Mouse (Mus musculus) hindbrain, embryonic 12.5 days (tissue): ENCODE results near the gene Ankib1. TPM values are rescaled to one million over a fixed set of nuclear protein-coding genes. Genes with fewer than 3 reads are reported as not detected.
A peak's percentile ranks its signal among the peaks of the same experiment; 100 is the strongest.
"Not testable (repeated sequence)": the region's sequence is repeated elsewhere in the genome, so short reads cannot be mapped to it uniquely, and the experiment has no call there.

Experiments used
- ATAC-seq: fragments of 200-750 bp; cut with Nextera tagmentation; 2 replicates; pipeline ENCODE4 v1.8.0; 2017; ENCODE audit warnings: moderate TSS enrichment; ENCODE audit not compliant: low FRiP score
- H3K27ac ChIP-seq: fragments of 300-500 bp; sonication (generic); 2 replicates; pipeline ENCODE4 v1.5.1; 2016; ENCODE audit warnings: mild to moderate bottlenecking
- H3K27me3 ChIP-seq: fragments of 300-500 bp; sonication (generic); 2 replicates; pipeline ENCODE4 v1.6.1; 2016; ENCODE audit warnings: mild to moderate bottlenecking
- H3K36me3 ChIP-seq: fragments of 300-500 bp; sonication (generic); 2 replicates; pipeline ENCODE4 v1.6.1; 2016; ENCODE audit warnings: mild to moderate bottlenecking
- H3K4me1 ChIP-seq: fragments of 300-500 bp; sonication (generic); 2 replicates; pipeline ENCODE4 v1.6.1; 2016
- H3K4me2 ChIP-seq: fragments of 300-500 bp; sonication (generic); replicated peaks from 2 replicates; pipeline ENCODE4 v1.6.1; 2016; ENCODE audit warnings: mild to moderate bottlenecking
- H3K4me3 ChIP-seq: fragments of 300-500 bp; sonication (generic); 2 replicates; pipeline ENCODE4 v1.5.1; 2016; ENCODE audit warnings: mild to moderate bottlenecking
- H3K9ac ChIP-seq: fragments of 300-500 bp; sonication (generic); 2 replicates; pipeline ENCODE4 v1.6.1; 2016; ENCODE audit warnings: mild to moderate bottlenecking, moderate library complexity
- H3K9me3 ChIP-seq: fragments of 300-500 bp; sonication (generic); replicated peaks from 2 replicates; pipeline ENCODE4 v1.6.1; 2016; ENCODE audit warnings: mild to moderate bottlenecking
- WGBS: fragments of 180-500 bp; shearing (Covaris S2); methylation state at CpG from one replicate; pipeline ENCODE4 v1.1.7; 2016; 5-methylcytosine and 5-hydroxymethylcytosine counted together
- polyA plus RNA-seq: library from polyadenylated mRNA; unstranded; fragments of >200 nt; fragmentation: Nextera tagmentation; extraction: Ambion mirVana; gene quantifications from 2 replicates; pipeline ENCODE4 v1.2.1, GENCODE M21; 2016

The Ankib1 gene
- polyA plus RNA-seq, 1 experiment from 2014 or later, result 24.1 TPM

GRCm38 (mm10) chr5:3652903-3653575 lies 149.7 kb downstream of the Ankib1 start:
- H3K9ac ChIP-seq, H3K4me3 ChIP-seq, H3K4me1 ChIP-seq, H3K27me3 ChIP-seq, ATAC-seq, H3K36me3 ChIP-seq, H3K4me2 ChIP-seq, H3K27ac ChIP-seq, H3K9me3 ChIP-seq: not testable (repeated sequence)
- 93% methylated on average over 17 of the region's 25 CpGs for WGBS

- WGBS, result 87% methylated on average over 5 of the region's 5 CpGs
- Histone ChIP-seq H3K9me3 (no peaks in the 10 kb centered on the region), H3K27me3 (no peaks in the 10 kb centered on the region), H3K36me3 (no peaks in the 10 kb centered on the region), H3K9ac (no peak overlapping the region), H3K4me1 (peaks cover under 1% of the 10 kb centered on the region), H3K4me2 (no peak overlapping the region), H3K4me3 (no peak overlapping the region), H3K27ac (no peak overlapping the region)
- no peak for ATAC-seq
Measured at GRCm38 (mm10) chr5:3651621-3652020, 151.1 kb downstream of the Ankib1 start.

- Histone ChIP-seq H3K9me3 (no peaks in the 10 kb centered on the region), H3K27ac (no peak within 1 kb of the TSS), H3K4me2 (no peak within 1 kb of the TSS), H3K4me3 (no peak within 1 kb of the TSS), H3K36me3 (no peaks in the 10 kb centered on the region), H3K27me3 (no peaks in the 10 kb centered on the region), H3K4me1 (peaks cover 3% of the 10 kb centered on the region), H3K9ac (no peak within 1 kb of the TSS)
- ATAC-seq, result no peak
- 83% methylated on average over 6 of the region's 6 CpGs for WGBS
Measured at GRCm38 (mm10) chr5:3650881-3651280, 151.8 kb downstream of the Ankib1 start, which contains the start of gene Tmbim7. TSS of gene Tmbim7 (plus strand) at chr5:3651181.

GRCm38 (mm10) chr5:3648849-3649210 lies 153.9 kb downstream of the Ankib1 start:
- Histone ChIP-seq H3K27ac (no peak overlapping the region), H3K9me3 (no peaks in the 10 kb centered on the region), H3K27me3 (no peaks in the 10 kb centered on the region), H3K36me3 (peaks cover 9% of the 10 kb centered on the region; the same call in 1 of the 2 replicates), H3K4me3 (no peak overlapping the region), H3K4me2 (no peak overlapping the region), H3K9ac (no peak overlapping the region), H3K4me1 (peaks cover 3% of the 10 kb centered on the region)
- no peak for ATAC-seq
- WGBS, result 68% methylated on average over 4 of the region's 4 CpGs

GRCm38 (mm10) chr5:3648206-3648848 lies 154.4 kb downstream of the Ankib1 start:
- no peak overlapping the region for H3K9ac ChIP-seq
- H3K9me3 ChIP-seq, result no peaks in the 10 kb centered on the region
- no peaks in the 10 kb centered on the region for H3K27me3 ChIP-seq
- peak overlapping the region; percentile 97 for H3K4me3 ChIP-seq
- peaks cover 11% of the 10 kb centered on the region for H3K36me3 ChIP-seq
- H3K4me1 ChIP-seq, result peaks cover 3% of the 10 kb centered on the region
- peak; percentile 35 for ATAC-seq
- no peak overlapping the region for H3K27ac ChIP-seq
- 54% methylated on average over 4 of the region's 4 CpGs for WGBS
- peak overlapping the region; percentile 54 for H3K4me2 ChIP-seq

- H3K9ac ChIP-seq, result peak overlapping the region; percentile 88
- peak; percentile 97 for ATAC-seq
- peak overlapping the region; percentile 93 for H3K27ac ChIP-seq
- H3K4me1 ChIP-seq, result peaks cover 3% of the 10 kb centered on the region
- WGBS, result under 1% methylated on average over 42 of the region's 46 CpGs
- no peaks in the 10 kb centered on the region for H3K9me3 ChIP-seq
- H3K27me3 ChIP-seq, result no peaks in the 10 kb centered on the region
- peak overlapping the region; percentile 97 for H3K4me3 ChIP-seq
- H3K4me2 ChIP-seq, result peak overlapping the region; percentile 54
- peaks cover 15% of the 10 kb centered on the region for H3K36me3 ChIP-seq
Measured at GRCm38 (mm10) chr5:3647708-3648121, 155.0 kb downstream of the Ankib1 start.

- WGBS, result under 1% methylated on average over 59 of the region's 60 CpGs
- H3K9ac ChIP-seq, result peak overlapping the region; percentile 88
Measured at GRCm38 (mm10) chr5:3646991-3647707, 155.6 kb downstream of the Ankib1 start.

GRCm38 (mm10) chr5:3646539-3646938 lies 156.2 kb downstream of the Ankib1 start:
- Histone ChIP-seq H3K27ac (no peak overlapping the region), H3K9ac (peak overlapping the region; percentile 88), H3K9me3 (no peaks in the 10 kb centered on the region), H3K36me3 (peaks cover 21% of the 10 kb centered on the region), H3K4me3 (peak overlapping the region; percentile 97), H3K4me2 (peak overlapping the region; percentile 54), H3K27me3 (no peaks in the 10 kb centered on the region), H3K4me1 (peaks cover 3% of the 10 kb centered on the region)
- 34% methylated on average over 6 of the region's 6 CpGs for WGBS
- ATAC-seq, result no peak

More at GRCm38 (mm10) chr5:3646991-3647707, 155.6 kb downstream of the Ankib1 start:
- H3K36me3 ChIP-seq, result peaks cover 15% of the 10 kb centered on the region
- H3K4me1 ChIP-seq, result peaks cover 3% of the 10 kb centered on the region
- H3K4me3 ChIP-seq, result peak overlapping the region; percentile 97
- no peaks in the 10 kb centered on the region for H3K27me3 ChIP-seq
- ATAC-seq, result peak; percentile 83
- peak overlapping the region; percentile 54 for H3K4me2 ChIP-seq
- no peaks in the 10 kb centered on the region for H3K9me3 ChIP-seq
- peak overlapping the region; percentile 93 for H3K27ac ChIP-seq

GRCm38 (mm10) chr5:3645326-3645725 lies 157.4 kb downstream of the Ankib1 start:
- H3K9me3 ChIP-seq, result no peaks in the 10 kb centered on the region
- peaks cover 30% of the 10 kb centered on the region for H3K36me3 ChIP-seq
- no peak overlapping the region for H3K4me2 ChIP-seq
- H3K4me3 ChIP-seq, result no peak overlapping the region
- no peak overlapping the region for H3K27ac ChIP-seq
- no peak overlapping the region for H3K9ac ChIP-seq
- no peaks in the 10 kb centered on the region for H3K27me3 ChIP-seq
- H3K4me1 ChIP-seq, result peaks cover 3% of the 10 kb centered on the region
- ATAC-seq, result no peak
- WGBS, result 85% methylated on average over 6 of the region's 6 CpGs

GRCm38 (mm10) chr5:3644621-3645020 lies 158.1 kb downstream of the Ankib1 start:
- no peak overlapping the region for H3K9ac ChIP-seq
- no peaks in the 10 kb centered on the region for H3K27me3 ChIP-seq
- H3K36me3 ChIP-seq, result peaks cover 34% of the 10 kb centered on the region
- H3K9me3 ChIP-seq, result no peaks in the 10 kb centered on the region
- WGBS, result 96% methylated on average over 6 of the region's 6 CpGs
- H3K4me1 ChIP-seq, result peaks cover 3% of the 10 kb centered on the region
- no peak overlapping the region for H3K4me2 ChIP-seq
- H3K4me3 ChIP-seq, result no peak overlapping the region
- H3K27ac ChIP-seq, result no peak overlapping the region
- ATAC-seq, result no peak
